Mouse (Mus musculus): ENCODE results near the gene Myof. TPM values are rescaled to one million over a fixed set of nuclear protein-coding genes. Genes with fewer than 3 reads are reported as not detected.

The Myof gene
- total RNA-seq, 2 experiments from 2014 or later, result 8.0 to 14.2 TPM

GRCm38 (mm10) chr19:38042261-38042722 lies 1.1 kb downstream of the Myof start:
- DNase-seq, result peak; percentile 24

DNA sequence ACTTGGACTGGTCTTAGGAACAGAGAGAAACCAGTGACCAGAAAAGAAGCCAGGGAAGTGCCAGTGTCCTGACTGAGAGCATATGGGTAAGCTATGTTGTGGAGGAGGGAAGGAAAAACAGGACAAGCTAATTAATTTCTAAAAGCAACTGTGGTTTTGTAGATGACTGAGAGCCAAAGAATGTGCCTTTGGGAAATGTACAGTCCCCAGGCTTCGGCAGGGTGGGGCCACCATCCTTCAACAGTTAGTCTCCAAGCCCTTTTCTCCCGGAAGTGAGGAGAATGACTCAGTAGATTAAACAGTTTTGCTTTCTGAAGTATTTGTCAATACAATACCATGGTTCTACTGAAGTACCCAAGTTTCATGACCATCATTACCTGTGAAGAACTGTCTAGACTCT lies 5.1 kb downstream of the Myof start:
- no peak for DNase-seq

DNA sequence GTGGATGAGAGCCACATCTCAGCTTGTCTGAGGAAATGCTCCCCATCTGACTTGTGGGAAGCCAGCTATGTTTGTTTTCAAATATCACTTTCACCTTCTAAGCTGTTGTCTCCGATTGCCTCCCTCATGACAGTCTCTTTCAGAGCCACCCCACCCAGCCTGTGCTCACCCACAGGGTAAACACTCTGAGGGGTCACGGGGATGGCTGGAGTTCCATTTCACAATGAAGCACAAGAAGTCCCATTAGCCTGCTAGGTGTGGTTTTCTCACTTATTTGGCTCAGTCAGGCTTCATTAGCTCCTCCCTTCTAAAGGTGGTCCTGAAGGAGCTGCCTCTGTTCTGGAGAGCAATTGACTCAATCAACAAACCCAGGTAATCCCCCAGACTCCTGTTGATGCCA lies 7.6 kb downstream of the Myof start:
- DNase-seq, result no peak

DNA sequence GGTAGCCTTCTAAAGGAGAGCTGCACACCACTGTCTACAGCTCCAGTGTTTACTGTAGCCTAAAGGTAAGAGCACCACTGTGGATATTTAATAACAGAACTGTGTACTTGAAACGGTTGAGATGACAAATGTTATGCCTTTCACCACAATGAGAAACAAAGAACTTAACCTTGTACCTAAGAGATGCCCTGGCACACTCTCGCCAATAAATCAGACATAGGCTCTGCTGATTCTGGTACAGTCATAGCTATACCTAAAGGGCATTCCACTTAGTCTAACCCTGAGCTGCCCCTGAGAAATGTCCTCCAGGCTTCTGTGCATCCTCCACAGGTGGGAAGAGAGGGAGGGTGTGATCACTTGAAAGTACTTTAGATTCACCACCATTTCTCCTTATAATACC lies 8.7 kb downstream of the Myof start:
- no peak for DNase-seq

DNA sequence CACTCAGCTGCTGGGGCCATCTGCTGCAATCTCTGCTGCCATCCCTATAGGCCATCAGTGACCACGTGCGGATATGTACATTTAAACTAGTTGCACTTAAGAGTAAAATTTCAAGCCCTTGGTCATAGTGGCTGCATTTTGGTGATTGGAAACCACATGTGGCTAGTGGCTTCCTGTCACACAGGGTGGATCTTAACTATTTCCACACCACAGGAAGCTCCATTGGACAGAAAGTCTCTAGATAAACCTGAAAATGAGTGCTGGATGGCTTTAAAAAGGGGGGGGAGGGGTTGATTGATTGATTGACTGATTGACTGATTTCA lies 9.7 kb downstream of the Myof start:
- DNase-seq, result no peak

- no peak for DNase-seq
Observed at GRCm38 (mm10) chr19:38032993-38033734, 10.2 kb downstream of the Myof start.

- DNase-seq, result no peak
Observed at GRCm38 (mm10) chr19:38031144-38031543, 12.2 kb downstream of the Myof start.

- DNase-seq, result peak; percentile 44
Observed at GRCm38 (mm10) chr19:38030673-38031137, 12.7 kb downstream of the Myof start.

- no peak for DNase-seq
Observed at GRCm38 (mm10) chr19:38029871-38030270, 13.5 kb downstream of the Myof start.

DNA sequence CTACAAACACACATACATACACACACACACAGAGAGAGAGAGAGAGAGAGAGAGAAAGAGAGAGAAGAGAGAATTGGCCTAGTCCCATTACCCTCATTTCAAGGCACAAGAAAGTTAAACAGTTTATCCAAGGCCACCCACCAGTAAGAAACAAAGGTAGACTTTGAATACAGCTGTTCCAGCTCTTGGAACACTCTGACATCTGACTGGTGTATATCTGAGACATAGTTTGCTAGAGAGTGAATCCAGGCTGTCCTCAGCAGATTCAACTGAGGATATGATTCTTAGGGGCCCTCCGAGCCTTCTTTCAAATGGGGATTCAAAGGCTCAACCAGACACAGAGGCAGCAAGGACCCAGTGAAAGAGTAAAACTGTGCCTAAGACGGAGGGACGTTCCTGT lies 14.1 kb downstream of the Myof start:
- no peak for DNase-seq

- DNase-seq, result no peak
Observed at GRCm38 (mm10) chr19:38027881-38028521, 15.4 kb downstream of the Myof start.

DNA sequence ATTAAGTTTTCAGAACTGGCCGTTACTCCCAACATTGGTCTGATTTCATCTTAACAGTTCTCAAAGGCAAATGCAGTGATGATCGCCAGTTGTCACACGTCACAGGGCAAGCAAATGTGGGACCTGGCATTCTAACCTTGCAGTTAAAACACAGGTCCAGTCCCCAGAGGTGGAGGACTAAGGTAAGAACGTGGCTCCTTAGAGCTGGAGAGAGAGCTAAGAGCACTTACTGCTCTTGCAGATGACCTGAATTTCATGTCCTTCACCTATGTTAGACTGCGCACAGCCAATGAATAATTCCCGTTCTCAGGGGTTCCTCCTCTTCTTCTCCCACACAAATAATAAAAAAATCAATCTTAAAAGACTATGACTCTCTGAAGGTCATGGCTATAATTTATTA lies 16.0 kb downstream of the Myof start:
- no peak for DNase-seq

DNA sequence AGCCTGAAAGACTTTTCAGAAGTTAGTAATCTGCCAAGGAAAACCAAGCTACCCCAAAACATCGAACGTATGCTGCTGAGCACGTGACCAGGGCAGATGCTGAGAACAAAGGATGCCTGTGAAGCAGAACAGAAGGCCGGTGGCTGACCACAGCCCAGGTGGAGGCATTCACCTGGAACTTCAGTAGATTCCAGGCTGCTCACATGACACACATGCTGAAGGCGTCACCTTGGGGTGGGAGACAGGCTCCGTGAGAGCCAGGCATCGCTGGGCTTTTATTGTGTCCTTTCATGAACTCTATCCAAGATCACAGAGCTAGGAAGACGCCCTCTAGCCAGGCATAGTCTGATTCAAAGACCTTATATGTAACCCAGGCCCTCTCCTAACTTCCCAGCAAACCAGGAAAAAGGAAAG lies 17.2 kb downstream of the Myof start:
- no peak for DNase-seq

GRCm38 (mm10) chr19:38025254-38026041 lies 17.9 kb downstream of the Myof start:
- DNase-seq, result no peak

GRCm38 (mm10) chr19:38023603-38024002 lies 19.8 kb downstream of the Myof start:
- DNase-seq, result no peak

DNA sequence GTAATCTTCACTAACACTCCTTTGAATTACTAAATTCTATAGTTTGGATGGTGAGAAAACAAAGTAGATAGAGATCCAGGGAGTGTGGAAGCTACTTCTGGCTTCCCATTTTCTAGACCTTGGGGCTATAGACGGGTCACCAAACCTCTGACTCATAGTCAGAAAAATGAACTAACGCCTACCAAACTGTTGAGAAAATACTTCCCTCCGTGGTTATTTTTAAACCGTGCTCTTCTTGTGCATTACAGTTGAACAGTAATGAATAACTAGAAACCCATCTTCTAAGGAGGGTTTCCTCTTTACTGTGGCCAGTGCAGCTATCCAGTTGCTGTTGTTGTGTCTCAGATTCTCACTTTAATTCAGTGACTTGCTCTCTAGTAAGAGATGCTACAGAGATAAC lies 20.7 kb downstream of the Myof start:
- DNase-seq, result no peak

DNA sequence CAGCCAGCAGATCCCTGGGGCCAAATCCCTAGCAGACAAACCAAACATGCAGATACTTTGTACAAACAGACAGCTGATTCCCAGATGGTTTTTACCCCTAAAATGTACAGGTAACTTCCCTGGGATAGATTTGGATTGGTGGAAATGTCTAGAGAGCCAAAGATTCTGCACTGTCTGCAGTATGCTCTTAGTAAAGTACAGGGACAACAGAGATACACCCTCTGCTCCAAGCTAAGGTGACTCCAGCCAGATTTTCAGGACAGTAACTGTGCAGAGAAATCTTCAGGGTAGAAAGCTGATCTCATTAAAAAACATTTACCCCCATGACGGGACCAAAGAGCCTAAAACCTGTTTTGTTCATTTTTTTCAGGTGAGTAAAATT lies 27.5 kb downstream of the Myof start:
- no peak for DNase-seq

DNA sequence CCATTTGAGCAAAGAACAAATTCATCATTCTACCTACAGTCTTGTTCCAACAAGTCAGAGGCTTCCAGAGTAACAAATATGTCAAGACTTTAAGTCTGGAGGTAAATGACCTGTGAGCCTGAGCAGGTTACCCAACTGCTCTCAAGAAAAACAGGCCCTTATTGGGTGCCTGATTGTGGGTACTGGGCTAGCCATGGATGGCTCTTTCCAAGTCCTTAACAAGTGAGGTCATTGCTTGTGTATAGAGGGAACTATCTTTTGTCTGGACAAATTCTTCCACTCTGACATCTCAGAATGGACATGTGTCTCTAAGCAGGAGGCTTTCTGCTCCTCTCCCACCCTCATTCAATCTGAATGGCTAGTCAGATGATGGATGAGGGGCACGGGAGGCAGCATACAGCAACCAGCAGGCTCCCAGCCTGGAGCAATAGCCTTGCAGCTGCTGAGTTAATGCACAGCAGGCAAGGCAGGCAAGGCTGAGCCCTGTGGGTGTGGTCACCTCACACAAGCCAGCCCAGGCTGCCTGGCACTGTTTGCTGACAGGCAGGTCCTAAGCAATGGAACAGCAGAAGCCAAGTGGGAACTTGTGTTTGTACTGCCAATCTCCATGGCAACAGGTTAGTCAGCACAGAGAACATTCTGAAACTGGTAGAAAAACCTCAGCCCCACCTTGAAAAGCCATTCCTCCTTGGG lies 28.1 kb downstream of the Myof start:
- peak; percentile 34 for DNase-seq

GRCm38 (mm10) chr19:38014443-38014842 lies 28.9 kb downstream of the Myof start:
- DNase-seq, result no peak

DNA sequence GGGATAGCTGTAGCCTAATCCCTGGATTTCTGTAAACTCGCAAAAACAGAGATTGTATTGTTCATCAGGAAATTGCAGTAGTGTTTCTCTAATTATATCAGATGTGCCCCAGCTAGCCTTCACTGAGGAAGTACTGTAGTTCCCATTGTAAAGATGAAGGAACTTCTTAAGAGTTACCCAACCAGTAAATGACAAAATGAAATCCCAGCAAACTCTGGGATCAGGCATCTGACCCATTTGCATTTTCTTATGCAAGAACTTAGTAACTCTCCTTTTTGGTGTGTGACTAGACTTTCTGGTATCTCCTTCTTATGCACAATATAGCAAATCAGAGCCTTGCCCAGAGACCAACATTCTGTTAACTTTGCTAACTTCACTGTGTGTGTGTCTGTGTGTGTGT lies 32.0 kb downstream of the Myof start:
- DNase-seq, result no peak

DNA sequence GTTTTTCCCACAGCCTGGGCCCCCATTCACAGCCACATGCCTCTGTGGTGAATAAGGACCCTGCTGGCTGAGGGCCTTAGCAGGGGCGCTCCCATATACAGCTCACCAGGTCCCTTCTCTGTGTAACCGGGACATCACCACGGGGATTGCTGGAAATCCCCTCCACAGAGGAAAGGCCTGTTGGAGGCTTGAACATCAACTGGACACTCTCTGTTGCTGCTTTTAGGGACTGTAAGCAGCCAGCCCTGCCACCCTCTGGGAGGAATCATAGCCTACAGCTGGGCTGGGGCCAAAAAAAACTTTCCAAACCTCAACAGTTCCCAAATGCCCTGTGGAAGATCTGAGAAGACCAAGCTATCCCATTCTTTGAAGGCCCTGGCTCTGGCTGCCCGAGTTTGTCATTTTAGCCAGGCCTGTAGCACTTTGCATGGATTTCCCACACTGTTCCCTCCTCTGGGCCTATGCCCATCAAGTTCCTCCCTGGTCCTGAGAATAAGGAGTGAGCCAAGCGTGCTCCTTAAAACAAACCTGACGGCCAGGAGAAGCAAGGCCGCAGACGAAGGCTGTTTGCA lies 38.5 kb downstream of the Myof start:
- no peak for DNase-seq
